Mouse (Mus musculus): ENCODE data around the gene Glyat.
"Not testable (repeated sequence)": the region's sequence is repeated elsewhere in the genome, so short reads cannot be mapped to it uniquely, and the experiment has no call there.

Glyat gene

DNA sequence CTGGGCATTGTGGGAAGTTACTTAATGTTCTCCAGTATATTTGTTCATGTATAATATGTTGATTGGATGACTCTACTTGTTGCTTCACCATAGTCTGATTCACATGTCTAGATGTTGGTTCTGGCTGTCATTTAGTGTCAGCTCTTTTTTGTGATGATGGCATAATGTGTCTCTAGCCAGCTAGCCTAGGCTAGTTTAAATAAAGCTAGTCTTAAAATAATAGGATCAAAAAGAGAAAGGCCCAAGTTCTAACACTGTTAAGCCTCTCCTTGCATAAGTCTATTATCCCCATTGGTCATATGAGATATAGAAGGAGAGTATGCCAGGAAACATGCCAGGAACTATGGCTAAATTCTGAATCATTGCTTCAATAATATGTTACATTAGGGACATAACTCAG lies 16.4 kb downstream of the Glyat start:
- no peaks in the 10 kb centered on the region for H3K36me3 ChIP-seq (ENCODE audit: insufficient read depth, low read length)
- H3K9me3 ChIP-seq (ENCODE audit: low read length), result no peaks in the 10 kb centered on the region
- H3K27me3 ChIP-seq (ENCODE audit: insufficient read depth, low read length), result no peaks in the 10 kb centered on the region
- H3K4me1 ChIP-seq (replicated peaks; ENCODE audit: low read depth, low read length), result no peaks in the 10 kb centered on the region
- TF ChIP-seq NANOG (IDR thresholded peaks at IDR 0.05; ENCODE audit: borderline replicate concordance, low read length) (no peak), POU5F1 (IDR thresholded peaks at IDR 0.05; ENCODE audit: borderline replicate concordance, low read length) (no peak), CTCF (conservative IDR thresholded peaks at IDR 0.05; ENCODE audit: low read length) (no peak)
- no peak overlapping the region for H3K4me3 ChIP-seq (replicated peaks; ENCODE audit: low read length)

DNA sequence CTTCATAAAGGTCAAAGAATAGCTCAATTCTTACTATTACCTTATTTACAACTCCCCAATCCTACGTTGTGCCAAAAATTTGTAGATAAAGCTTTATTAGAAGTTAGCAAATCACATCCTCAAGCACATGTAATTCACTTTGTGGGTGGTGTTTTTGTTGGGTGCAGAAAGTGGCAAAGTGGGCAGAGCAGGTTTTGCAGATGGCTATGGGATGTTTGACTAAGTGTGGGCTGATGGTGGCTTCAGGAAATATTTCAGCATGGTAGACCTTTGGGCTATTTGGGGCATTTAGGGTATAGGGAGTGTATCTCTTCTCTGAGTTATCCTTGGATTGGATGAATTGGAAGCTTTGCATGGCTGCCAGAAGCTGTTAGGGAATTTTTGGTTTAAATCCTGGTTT lies 33.0 kb downstream of the Glyat start:
- TF ChIP-seq CTCF (conservative IDR thresholded peaks at IDR 0.05; ENCODE audit: low read length) (no peak), NANOG (IDR thresholded peaks at IDR 0.05; ENCODE audit: borderline replicate concordance, low read length) (no peak), POU5F1 (IDR thresholded peaks at IDR 0.05; ENCODE audit: borderline replicate concordance, low read length) (no peak)
- H3K9me3 ChIP-seq (ENCODE audit: low read length), result peaks cover 11% of the 10 kb centered on the region; the same call in 1 of the 2 replicates
- H3K4me3 ChIP-seq (replicated peaks; ENCODE audit: low read length), result no peak overlapping the region
- H3K27me3 ChIP-seq (ENCODE audit: insufficient read depth, low read length), result no peaks in the 10 kb centered on the region
- no peaks in the 10 kb centered on the region for H3K36me3 ChIP-seq (ENCODE audit: insufficient read depth, low read length)
- H3K4me1 ChIP-seq (replicated peaks; ENCODE audit: low read depth, low read length), result 0 out of 2 replicates have a peak, but pooled peaks cover 5% of the 10 kb centered on the region

DNA sequence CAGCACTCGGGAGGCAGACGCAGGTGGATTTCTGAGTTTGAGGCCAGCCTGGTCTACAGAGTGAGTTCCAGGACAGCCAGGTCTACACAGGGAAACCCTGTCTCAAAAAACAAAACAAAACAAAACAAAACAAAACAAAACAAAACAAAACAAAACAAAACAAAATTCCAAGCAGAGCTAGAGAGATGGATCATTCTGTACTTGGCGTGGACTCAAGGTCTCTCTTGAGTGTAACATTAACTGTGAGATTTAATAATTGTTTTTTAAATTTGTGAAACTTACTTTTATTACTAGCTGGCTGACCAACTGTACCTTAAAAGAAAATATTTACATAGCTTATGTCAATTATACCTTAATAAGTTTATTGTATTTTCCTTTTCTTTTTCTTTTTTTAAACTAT lies 35.5 kb downstream of the Glyat start:
- not testable (repeated sequence) for H3K27me3 ChIP-seq (ENCODE audit: insufficient read depth, low read length); H3K4me3 ChIP-seq (replicated peaks; ENCODE audit: low read length); H3K9me3 ChIP-seq (ENCODE audit: low read length); H3K36me3 ChIP-seq (ENCODE audit: insufficient read depth, low read length); H3K4me1 ChIP-seq (replicated peaks; ENCODE audit: low read depth, low read length)

DNA sequence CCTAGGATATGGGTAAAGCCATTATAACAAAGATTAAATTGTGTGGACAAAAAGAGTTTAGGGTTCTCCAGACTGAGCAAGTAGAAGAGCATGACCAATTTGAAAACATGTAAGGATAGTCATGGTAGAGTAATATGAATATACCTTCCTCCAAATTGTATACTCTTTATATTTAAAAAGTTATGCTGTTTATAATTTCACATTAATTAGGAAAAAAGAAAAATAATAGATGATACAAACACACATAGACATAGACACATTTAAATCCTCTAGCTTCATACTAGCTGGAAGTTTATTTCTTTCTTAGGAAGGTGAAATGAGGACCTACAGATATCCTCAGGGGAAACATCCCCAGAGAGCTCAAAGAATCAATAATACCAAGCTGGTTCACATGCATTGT lies 37.0 kb downstream of the Glyat start, which contains the start of gene Olfr1442:
Gene Olfr1442, plus strand, starts transcription at position 301 of the 400 bp plus-strand sequence.
- no peaks in the 10 kb centered on the region for H3K9me3 ChIP-seq (ENCODE audit: low read length)
- TF ChIP-seq POU5F1 (IDR thresholded peaks at IDR 0.05; ENCODE audit: borderline replicate concordance, low read length) (no peak), CTCF (conservative IDR thresholded peaks at IDR 0.05; ENCODE audit: low read length) (no peak), NANOG (IDR thresholded peaks at IDR 0.05; ENCODE audit: borderline replicate concordance, low read length) (no peak)
- H3K36me3 ChIP-seq (ENCODE audit: insufficient read depth, low read length), result no peaks in the 10 kb centered on the region
- H3K4me3 ChIP-seq (replicated peaks; ENCODE audit: low read length), result no peak within 1 kb of the TSS
- H3K27me3 ChIP-seq (ENCODE audit: insufficient read depth, low read length), result no peaks in the 10 kb centered on the region
- no peaks in the 10 kb centered on the region for H3K4me1 ChIP-seq (replicated peaks; ENCODE audit: low read depth, low read length)

DNA sequence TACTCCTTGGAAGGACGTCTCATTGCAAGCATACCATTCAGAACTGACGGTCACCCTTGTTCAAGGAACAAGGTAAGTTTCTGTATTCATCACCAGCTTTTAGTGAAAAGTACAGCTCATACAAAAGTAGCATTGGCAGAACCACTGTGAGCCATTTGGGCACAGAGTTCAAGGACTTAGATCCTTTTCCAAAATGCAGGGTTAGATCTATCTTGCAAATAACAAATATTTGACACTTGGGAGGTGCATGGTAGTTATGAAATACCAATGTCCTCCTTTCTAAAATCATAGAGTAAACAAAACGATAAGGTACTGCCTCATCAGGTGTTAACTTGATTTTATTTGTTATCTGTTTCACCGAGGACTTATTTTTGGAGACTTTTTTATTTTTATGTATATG lies 37.9 kb downstream of the Glyat start:
- Histone ChIP-seq H3K9me3 (ENCODE audit: low read length) (no peaks in the 10 kb centered on the region), H3K4me1 (replicated peaks; ENCODE audit: low read depth, low read length) (no peaks in the 10 kb centered on the region), H3K27me3 (ENCODE audit: insufficient read depth, low read length) (no peaks in the 10 kb centered on the region), H3K36me3 (ENCODE audit: insufficient read depth, low read length) (no peaks in the 10 kb centered on the region), H3K4me3 (replicated peaks; ENCODE audit: low read length) (no peak overlapping the region)
- TF ChIP-seq NANOG (IDR thresholded peaks at IDR 0.05; ENCODE audit: borderline replicate concordance, low read length) (no peak), POU5F1 (IDR thresholded peaks at IDR 0.05; ENCODE audit: borderline replicate concordance, low read length) (no peak), CTCF (conservative IDR thresholded peaks at IDR 0.05; ENCODE audit: low read length) (no peak)

DNA sequence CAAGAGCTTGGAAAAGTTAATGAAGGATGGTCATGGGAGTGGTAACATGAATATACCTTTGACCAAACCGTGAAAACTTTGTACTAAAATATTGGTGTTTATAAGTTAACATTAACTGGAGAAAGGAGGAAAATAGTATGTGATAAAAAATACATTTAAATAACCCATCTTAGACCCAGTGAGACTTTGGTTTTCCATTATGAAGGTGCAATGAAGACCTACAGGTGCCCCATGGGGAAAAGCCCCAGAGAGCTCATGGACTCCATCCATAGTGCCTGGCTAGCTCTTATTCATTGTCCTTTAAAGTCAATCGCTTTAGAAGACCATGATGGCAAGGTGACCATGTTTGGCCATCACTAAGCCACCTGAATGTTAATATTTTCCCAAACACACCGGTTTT lies 44.7 kb downstream of the Glyat start, which contains the start of gene Olfr1443:
Gene Olfr1443, plus strand, starts transcription at position 301 of the 400 bp plus-strand sequence.
- no peaks in the 10 kb centered on the region for H3K4me1 ChIP-seq (replicated peaks; ENCODE audit: low read depth, low read length)
- no peaks in the 10 kb centered on the region for H3K27me3 ChIP-seq (ENCODE audit: insufficient read depth, low read length)
- H3K4me3 ChIP-seq (replicated peaks; ENCODE audit: low read length), result no peak within 1 kb of the TSS
- TF ChIP-seq CTCF (conservative IDR thresholded peaks at IDR 0.05; ENCODE audit: low read length) (no peak), POU5F1 (IDR thresholded peaks at IDR 0.05; ENCODE audit: borderline replicate concordance, low read length) (no peak), NANOG (IDR thresholded peaks at IDR 0.05; ENCODE audit: borderline replicate concordance, low read length) (no peak)
- H3K9me3 ChIP-seq (ENCODE audit: low read length), result no peaks in the 10 kb centered on the region
- no peaks in the 10 kb centered on the region for H3K36me3 ChIP-seq (ENCODE audit: insufficient read depth, low read length)

DNA sequence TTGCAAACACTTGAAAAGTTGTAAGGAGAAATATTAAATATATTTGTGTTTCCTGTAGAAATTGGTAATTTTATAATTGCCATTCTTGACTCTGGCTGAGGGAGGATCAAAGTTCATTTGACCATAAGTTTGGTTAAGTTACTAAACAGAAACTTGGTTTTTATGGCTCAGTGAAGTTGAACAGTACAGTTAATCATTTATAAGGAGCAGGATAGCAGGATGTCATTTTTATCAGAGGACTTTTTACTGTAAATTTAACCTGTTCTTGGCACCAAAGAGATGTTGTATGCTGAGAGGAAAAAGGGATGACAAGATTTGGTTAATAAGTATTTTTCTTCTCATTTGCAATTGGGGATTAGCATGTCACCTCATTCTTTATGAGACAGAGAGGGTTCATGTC lies 51.5 kb downstream of the Glyat start:
- Histone ChIP-seq H3K4me3 (replicated peaks; ENCODE audit: low read length) (no peak overlapping the region), H3K4me1 (replicated peaks; ENCODE audit: low read depth, low read length) (no peaks in the 10 kb centered on the region), H3K36me3 (ENCODE audit: insufficient read depth, low read length) (no peaks in the 10 kb centered on the region), H3K27me3 (ENCODE audit: insufficient read depth, low read length) (no peaks in the 10 kb centered on the region), H3K9me3 (ENCODE audit: low read length) (no peaks in the 10 kb centered on the region)
- no peak for TF ChIP-seq CTCF (conservative IDR thresholded peaks at IDR 0.05; ENCODE audit: low read length)
- TF ChIP-seq POU5F1 (IDR thresholded peaks at IDR 0.05; ENCODE audit: borderline replicate concordance, low read length), result no peak
- TF ChIP-seq NANOG (IDR thresholded peaks at IDR 0.05; ENCODE audit: borderline replicate concordance, low read length), result no peak

DNA sequence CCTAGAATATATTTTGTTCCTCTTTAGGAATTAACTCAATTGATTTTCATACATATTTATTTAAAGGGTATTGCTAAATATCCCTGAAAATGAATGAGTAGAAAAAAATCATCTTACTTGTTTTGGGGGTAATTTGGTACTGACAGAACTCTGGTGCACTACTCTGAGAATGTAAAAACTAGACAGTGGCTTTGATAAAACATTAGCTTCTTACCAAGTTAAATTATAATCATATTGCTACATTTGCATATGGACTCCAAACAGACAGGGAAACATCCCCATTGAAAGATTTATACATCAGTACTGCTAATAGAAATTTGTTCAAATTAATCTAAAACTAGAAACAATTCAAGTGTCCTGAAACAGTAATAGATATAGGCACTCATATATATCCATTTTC lies 52.1 kb downstream of the Glyat start:
- TF ChIP-seq POU5F1 (IDR thresholded peaks at IDR 0.05; ENCODE audit: borderline replicate concordance, low read length) (no peak), NANOG (IDR thresholded peaks at IDR 0.05; ENCODE audit: borderline replicate concordance, low read length) (no peak), CTCF (conservative IDR thresholded peaks at IDR 0.05; ENCODE audit: low read length) (no peak)
- Histone ChIP-seq H3K27me3 (ENCODE audit: insufficient read depth, low read length) (no peaks in the 10 kb centered on the region), H3K4me1 (replicated peaks; ENCODE audit: low read depth, low read length) (no peaks in the 10 kb centered on the region), H3K4me3 (replicated peaks; ENCODE audit: low read length) (no peak overlapping the region), H3K36me3 (ENCODE audit: insufficient read depth, low read length) (no peaks in the 10 kb centered on the region), H3K9me3 (ENCODE audit: low read length) (no peaks in the 10 kb centered on the region)

DNA sequence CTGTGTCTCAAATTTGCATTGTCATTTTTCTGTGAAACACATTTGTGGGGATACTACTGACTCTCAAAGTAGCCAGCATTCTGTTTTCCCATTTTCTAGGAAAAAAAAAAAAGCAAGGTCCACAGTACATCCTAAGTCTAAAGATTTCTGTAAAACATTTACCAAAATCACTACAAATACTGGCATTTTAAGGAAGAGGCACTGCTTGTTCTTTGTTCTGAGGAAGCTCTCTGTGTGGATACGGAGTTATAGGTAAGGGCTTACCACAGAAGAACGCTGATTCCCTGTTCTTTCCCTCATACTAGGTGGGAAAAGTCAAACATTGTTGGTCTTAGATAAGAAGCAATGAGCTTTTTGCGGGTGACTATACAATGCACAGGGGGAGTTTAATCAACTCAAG lies 62.5 kb downstream of the Glyat start, which contains the start of gene Keg1:
Gene Keg1, plus strand, starts transcription at position 197 of the 400 bp plus-strand sequence.
- TF ChIP-seq NANOG (IDR thresholded peaks at IDR 0.05; ENCODE audit: borderline replicate concordance, low read length) (no peak), POU5F1 (IDR thresholded peaks at IDR 0.05; ENCODE audit: borderline replicate concordance, low read length) (no peak), CTCF (conservative IDR thresholded peaks at IDR 0.05; ENCODE audit: low read length) (no peak)
- Histone ChIP-seq H3K27me3 (ENCODE audit: insufficient read depth, low read length) (no peaks in the 10 kb centered on the region), H3K36me3 (ENCODE audit: insufficient read depth, low read length) (no peaks in the 10 kb centered on the region), H3K4me3 (replicated peaks; ENCODE audit: low read length) (no peak within 1 kb of the TSS), H3K9me3 (ENCODE audit: low read length) (no peaks in the 10 kb centered on the region), H3K4me1 (replicated peaks; ENCODE audit: low read depth, low read length) (no peaks in the 10 kb centered on the region)
